Mouse (Mus musculus): Measurements from ENCODE around the gene Dlg2. TPM values are rescaled to one million over a fixed set of nuclear protein-coding genes. Genes with fewer than 3 reads are reported as not detected.

Dlg2 gene
- total and polyA plus RNA-seq, 3 experiments, result 0.72 to 1.9 (median 1.7) TPM

DNA sequence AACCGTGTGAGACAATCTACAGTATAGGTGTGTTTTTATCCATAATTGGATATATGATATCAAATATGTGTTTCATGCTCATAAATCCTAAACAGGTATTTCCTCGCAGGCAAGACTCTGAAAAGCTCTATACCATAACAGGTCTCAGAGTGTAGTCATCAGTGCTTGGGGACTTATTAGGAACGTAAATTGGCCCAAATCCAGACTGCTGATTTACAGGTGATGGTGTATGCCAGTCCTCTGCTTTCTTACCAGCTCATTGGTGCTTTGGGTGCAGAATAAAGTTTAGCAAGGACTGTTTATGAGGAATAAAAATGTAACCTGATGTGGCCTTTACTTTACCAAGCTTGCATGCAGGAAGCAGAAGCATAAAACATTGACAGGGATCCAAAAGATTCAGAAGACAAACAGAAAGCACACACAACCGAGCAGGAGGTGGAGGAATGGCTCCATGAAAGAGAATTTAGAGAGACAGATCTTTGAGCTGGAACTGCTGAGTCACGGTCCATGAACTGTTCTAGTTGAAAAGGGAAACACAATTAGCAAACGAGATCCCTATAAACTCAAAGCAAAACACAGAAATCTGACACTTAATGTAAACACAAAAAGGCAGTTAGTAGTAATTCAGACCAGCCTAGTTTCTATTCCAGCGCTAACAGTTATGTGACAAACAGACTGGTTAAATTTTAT, 226.8 kb downstream of the Dlg2 start:
- no peak for DNase-seq
- Histone ChIP-seq H3K4me3 (no peak overlapping the region), H3K36me3 (ENCODE audit: control insufficient read depth, insufficient read depth, low read length) (no peaks in the 10 kb centered on the region), H3K27ac (no peak overlapping the region), H3K79me2 (replicated peaks; ENCODE audit: control insufficient read depth, insufficient read depth, low read length) (no peaks in the 10 kb centered on the region), H3K9ac (ENCODE audit: low read depth, low read length) (no peak overlapping the region), H3K27me3 (ENCODE audit: control insufficient read depth, insufficient read depth, low read length) (no peaks in the 10 kb centered on the region), H3K4me1 (ENCODE audit: control insufficient read depth, insufficient read depth, low read length) (no peaks in the 10 kb centered on the region)
- TF ChIP-seq CTCF (IDR thresholded peaks at IDR 0.05) (no peak), POLR2A (IDR thresholded peaks at IDR 0.05; ENCODE audit: insufficient read depth, low read depth, low read length) (no peak), EP300 (IDR thresholded peaks at IDR 0.05; ENCODE audit: insufficient read depth, low read depth, low read length) (no peak)
- 58% methylated on average over 7 of the region's 7 CpGs for WGBS
- intact Hi-C loops (cut with DNase I), result loop anchor here (10.0 kb wide), 1 partner anchor 61 kb away; no protein-coding TSS in a partner anchor

DNA sequence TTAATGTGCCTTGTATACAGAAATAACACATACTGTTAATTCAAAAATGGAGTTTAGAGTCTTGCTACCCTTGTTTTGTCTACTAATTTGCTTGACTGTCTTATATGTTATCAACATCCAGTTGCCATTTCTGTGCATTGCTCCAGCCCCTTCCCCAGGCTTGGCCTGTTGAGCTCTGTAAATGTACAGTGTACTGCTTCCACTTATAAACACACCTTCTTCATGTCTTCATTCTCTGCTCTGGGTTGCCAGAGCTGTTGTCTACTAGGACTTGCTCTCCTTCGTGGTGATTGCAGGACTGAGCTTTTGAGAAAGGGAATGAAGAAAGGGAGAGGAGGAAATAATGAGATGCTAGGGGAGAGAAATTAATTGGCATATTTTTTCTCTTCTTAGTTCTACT, 227.5 kb downstream of the Dlg2 start:
- H3K4me3 ChIP-seq, result no peak overlapping the region
- 52% methylated on average over 1 of the region's 1 CpGs for WGBS
- no peaks in the 10 kb centered on the region for H3K4me1 ChIP-seq (ENCODE audit: control insufficient read depth, insufficient read depth, low read length)
- no peak for DNase-seq
- H3K27ac ChIP-seq, result no peak overlapping the region
- no peaks in the 10 kb centered on the region for H3K79me2 ChIP-seq (replicated peaks; ENCODE audit: control insufficient read depth, insufficient read depth, low read length)
- no peaks in the 10 kb centered on the region for H3K36me3 ChIP-seq (ENCODE audit: control insufficient read depth, insufficient read depth, low read length)
- intact Hi-C loops (cut with DNase I), result loop anchor here (10.0 kb wide), 1 partner anchor 61 kb away; no protein-coding TSS in a partner anchor
- no peaks in the 10 kb centered on the region for H3K27me3 ChIP-seq (ENCODE audit: control insufficient read depth, insufficient read depth, low read length)
- no peak overlapping the region for H3K9ac ChIP-seq (ENCODE audit: low read depth, low read length)
- TF ChIP-seq POLR2A (IDR thresholded peaks at IDR 0.05; ENCODE audit: insufficient read depth, low read depth, low read length), result no peak
- no peak for TF ChIP-seq EP300 (IDR thresholded peaks at IDR 0.05; ENCODE audit: insufficient read depth, low read depth, low read length)
- no peak for TF ChIP-seq CTCF (IDR thresholded peaks at IDR 0.05)

DNA sequence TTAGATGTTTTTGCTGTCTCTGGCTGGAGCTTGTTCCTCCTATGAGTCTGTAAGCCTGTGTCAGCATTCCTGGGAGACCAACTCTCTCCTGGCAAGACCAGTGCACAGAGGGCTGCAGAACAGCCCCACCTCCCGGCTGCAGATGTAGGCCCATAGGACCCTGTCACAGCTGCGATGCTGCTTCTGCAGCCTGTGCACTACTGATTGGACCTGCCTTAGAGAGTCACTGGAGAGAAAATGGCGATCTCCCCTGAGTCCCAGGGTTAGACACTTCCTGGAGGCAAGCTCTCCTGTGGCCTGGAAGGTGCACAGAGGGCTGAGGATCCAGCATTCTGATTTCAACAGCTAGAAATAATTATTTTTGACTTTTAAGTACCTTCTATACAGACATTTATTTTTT, 257.6 kb downstream of the Dlg2 start:
- no peak for DNase-seq
- 33% methylated on average over 3 of the region's 3 CpGs for WGBS
- Histone ChIP-seq H3K36me3 (ENCODE audit: control insufficient read depth, insufficient read depth, low read length) (no peaks in the 10 kb centered on the region), H3K79me2 (replicated peaks; ENCODE audit: control insufficient read depth, insufficient read depth, low read length) (no peaks in the 10 kb centered on the region), H3K4me1 (ENCODE audit: control insufficient read depth, insufficient read depth, low read length) (no peaks in the 10 kb centered on the region), H3K9ac (ENCODE audit: low read depth, low read length) (no peak overlapping the region), H3K4me3 (no peak overlapping the region), H3K27ac (no peak overlapping the region), H3K27me3 (ENCODE audit: control insufficient read depth, insufficient read depth, low read length) (no peaks in the 10 kb centered on the region)
- intact Hi-C loops (cut with DNase I), result no loop called here
- no peak for TF ChIP-seq EP300 (IDR thresholded peaks at IDR 0.05; ENCODE audit: insufficient read depth, low read depth, low read length)
- TF ChIP-seq CTCF (IDR thresholded peaks at IDR 0.05), result no peak
- no peak for TF ChIP-seq POLR2A (IDR thresholded peaks at IDR 0.05; ENCODE audit: insufficient read depth, low read depth, low read length)

DNA sequence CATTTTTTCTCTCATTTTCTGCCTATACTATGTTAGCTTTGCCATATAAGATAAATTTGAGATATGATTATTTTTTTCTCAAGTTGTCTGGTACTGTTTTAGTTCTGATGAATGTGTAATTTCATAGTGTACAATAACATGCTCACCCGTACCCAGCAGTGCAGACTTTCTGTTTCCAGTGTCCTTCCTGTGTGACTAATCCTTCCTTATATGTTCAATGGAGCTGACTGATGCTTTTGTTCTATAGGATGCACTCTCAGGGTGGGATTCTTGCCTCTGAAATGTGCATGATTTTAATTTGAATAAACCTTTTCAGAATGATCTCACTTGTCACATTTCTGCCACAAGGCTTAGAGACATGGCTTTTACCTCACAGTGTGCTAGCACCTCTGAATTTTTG, 259.9 kb downstream of the Dlg2 start:
- WGBS, result 47% methylated on average over 1 of the region's 1 CpGs
- Histone ChIP-seq H3K9ac (ENCODE audit: low read depth, low read length) (no peak overlapping the region), H3K36me3 (ENCODE audit: control insufficient read depth, insufficient read depth, low read length) (no peaks in the 10 kb centered on the region), H3K4me1 (ENCODE audit: control insufficient read depth, insufficient read depth, low read length) (no peaks in the 10 kb centered on the region), H3K79me2 (replicated peaks; ENCODE audit: control insufficient read depth, insufficient read depth, low read length) (no peaks in the 10 kb centered on the region), H3K27me3 (ENCODE audit: control insufficient read depth, insufficient read depth, low read length) (no peaks in the 10 kb centered on the region), H3K27ac (no peak overlapping the region), H3K4me3 (no peak overlapping the region)
- intact Hi-C loops (cut with DNase I), result no loop called here
- no peak for TF ChIP-seq POLR2A (IDR thresholded peaks at IDR 0.05; ENCODE audit: insufficient read depth, low read depth, low read length)
- TF ChIP-seq CTCF (IDR thresholded peaks at IDR 0.05), result no peak
- TF ChIP-seq EP300 (IDR thresholded peaks at IDR 0.05; ENCODE audit: insufficient read depth, low read depth, low read length), result no peak
- DNase-seq, result no peak

DNA sequence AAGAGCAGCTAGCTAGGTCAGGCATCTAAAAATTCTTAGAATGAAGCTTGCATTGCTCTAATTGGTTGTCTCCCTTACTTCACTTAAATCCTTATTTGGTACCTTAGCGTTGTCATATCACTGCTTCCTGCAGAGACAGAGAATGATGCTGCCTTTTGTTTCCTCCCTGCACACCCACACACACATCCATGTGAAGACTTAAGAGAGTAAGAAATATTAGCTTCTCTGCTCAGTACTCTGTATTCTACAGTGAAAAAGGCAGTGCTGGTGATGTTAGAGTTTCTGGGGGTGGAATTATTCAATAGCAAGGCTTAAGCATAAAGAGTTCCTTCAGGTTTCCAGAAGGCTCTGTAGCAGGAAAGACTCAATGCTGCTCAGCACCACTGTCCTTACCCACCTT, 272.2 kb downstream of the Dlg2 start:
- 79% methylated on average over 1 of the region's 1 CpGs for WGBS
- Histone ChIP-seq H3K27ac (no peak overlapping the region), H3K79me2 (replicated peaks; ENCODE audit: control insufficient read depth, insufficient read depth, low read length) (no peaks in the 10 kb centered on the region), H3K27me3 (ENCODE audit: control insufficient read depth, insufficient read depth, low read length) (no peaks in the 10 kb centered on the region), H3K4me1 (ENCODE audit: control insufficient read depth, insufficient read depth, low read length) (no peaks in the 10 kb centered on the region), H3K36me3 (ENCODE audit: control insufficient read depth, insufficient read depth, low read length) (no peaks in the 10 kb centered on the region), H3K4me3 (no peak overlapping the region), H3K9ac (ENCODE audit: low read depth, low read length) (no peak overlapping the region)
- TF ChIP-seq EP300 (IDR thresholded peaks at IDR 0.05; ENCODE audit: insufficient read depth, low read depth, low read length) (no peak), POLR2A (IDR thresholded peaks at IDR 0.05; ENCODE audit: insufficient read depth, low read depth, low read length) (no peak), CTCF (IDR thresholded peaks at IDR 0.05) (no peak)
- intact Hi-C loops (cut with DNase I), result no loop called here
- DNase-seq, result no peak

DNA sequence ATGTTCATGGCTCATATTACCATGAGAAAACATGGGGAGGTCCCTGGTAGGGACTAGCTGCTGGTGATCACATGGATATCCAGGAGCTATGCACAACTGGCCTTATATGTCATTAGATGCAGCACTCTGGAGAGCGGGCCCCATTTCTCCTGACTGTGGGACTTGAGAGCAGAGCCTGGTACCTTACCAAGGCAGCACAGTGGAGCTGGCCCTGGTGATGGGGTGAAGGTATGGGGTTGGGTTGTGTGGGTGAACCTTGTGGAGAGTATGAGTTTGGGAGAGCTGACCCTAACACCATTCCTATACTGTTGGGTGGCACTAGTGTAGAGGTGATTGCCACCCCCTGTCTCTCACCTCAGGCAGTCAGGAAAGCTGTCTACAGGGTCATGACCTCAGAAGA, 311.5 kb downstream of the Dlg2 start:
- no peak for DNase-seq
- no peaks in the 10 kb centered on the region for H3K36me3 ChIP-seq (ENCODE audit: control insufficient read depth, insufficient read depth, low read length)
- H3K4me3 ChIP-seq, result no peak overlapping the region
- no peaks in the 10 kb centered on the region for H3K27me3 ChIP-seq (ENCODE audit: control insufficient read depth, insufficient read depth, low read length)
- H3K4me1 ChIP-seq (ENCODE audit: control insufficient read depth, insufficient read depth, low read length), result no peaks in the 10 kb centered on the region
- no peak overlapping the region for H3K27ac ChIP-seq
- 89% methylated on average over 1 of the region's 1 CpGs for WGBS
- no peaks in the 10 kb centered on the region for H3K79me2 ChIP-seq (replicated peaks; ENCODE audit: control insufficient read depth, insufficient read depth, low read length)
- intact Hi-C loops (cut with DNase I), result no loop called here
- no peak overlapping the region for H3K9ac ChIP-seq (ENCODE audit: low read depth, low read length)
- no peak for TF ChIP-seq POLR2A (IDR thresholded peaks at IDR 0.05; ENCODE audit: insufficient read depth, low read depth, low read length)
- no peak for TF ChIP-seq EP300 (IDR thresholded peaks at IDR 0.05; ENCODE audit: insufficient read depth, low read depth, low read length)
- TF ChIP-seq CTCF (IDR thresholded peaks at IDR 0.05), result no peak
